Mouse (Mus musculus) left cerebral cortex, adult 18-20 months (tissue): Measurements from ENCODE around the gene Hmmr. TPM values are rescaled to one million over a fixed set of nuclear protein-coding genes. Genes with fewer than 3 reads are reported as not detected.

ENCODE experiments used
- DNase-seq, 2 experiments: peaks; one replicate each; pipeline ENCODE4 v3.0.0; 2021 to 2022; ENCODE audit warnings: low spot score in 2 of 2, mixed read lengths in 1 of 2
- long read RNA-seq, 2 experiments: library from polyadenylated mRNA; stranded (forward); transcript quantifications; one replicate each; pipeline ENCODE4 v2.0.0; 2021
- total RNA-seq, 2 experiments: library from RNA; stranded (reverse); gene quantifications; 2 replicates each; pipeline ENCODE4 v1.2.3; 2021

Gene Hmmr
- under 1 TPM; 0.14 to 0.33 TPM for total RNA-seq
- long read RNA-seq, experiment 1: 0 reads
- long read RNA-seq, experiment 2, partial matches to known transcripts: 0 of 1 reads
- long read RNA-seq, experiment 2, other reads (novel, unspliced or antisense): 1 of 1 reads

GRCm38 (mm10) chr11:40733339-40734174 lies at the start of gene Hmmr, which contains the start of gene Nudcd2:
Hmmr (minus strand) TSS chr11:40733422.
Nudcd2 (plus strand) TSS chr11:40733667.
- peak; percentile 90 to 93 for DNase-seq

- DNase-seq: no peak
Observed at GRCm38 (mm10) chr11:40781857-40782256, 48.6 kb upstream of the Hmmr start.

- no peak for DNase-seq
Observed at GRCm38 (mm10) chr11:40775315-40776269, 42.4 kb upstream of the Hmmr start.

- DNase-seq: no peak
Observed at GRCm38 (mm10) chr11:40764690-40765089, 31.5 kb upstream of the Hmmr start.

GRCm38 (mm10) chr11:40763395-40763794 lies 30.2 kb upstream of the Hmmr start:
- no peak for DNase-seq

GRCm38 (mm10) chr11:40759896-40760295 lies 26.7 kb upstream of the Hmmr start:
- DNase-seq: no peak

GRCm38 (mm10) chr11:40755968-40756367 lies 22.7 kb upstream of the Hmmr start:
- DNase-seq: no peak

GRCm38 (mm10) chr11:40755109-40755627 lies 21.9 kb upstream of the Hmmr start, which contains the start of gene Ccng1:
Ccng1 (minus strand) TSS chr11:40755311.
- DNase-seq: peak; percentile 85 to 92

GRCm38 (mm10) chr11:40754664-40755107 lies 21.5 kb upstream of the Hmmr start:
- no peak for DNase-seq

GRCm38 (mm10) chr11:40753836-40754235 lies 20.6 kb upstream of the Hmmr start:
- no peak for DNase-seq

GRCm38 (mm10) chr11:40747716-40748115 lies 14.5 kb upstream of the Hmmr start:
- no peak for DNase-seq

- no peak for DNase-seq
Observed at GRCm38 (mm10) chr11:40746361-40746760, 13.1 kb upstream of the Hmmr start.

- no peak for DNase-seq
Observed at GRCm38 (mm10) chr11:40744348-40744747, 11.1 kb upstream of the Hmmr start.

- DNase-seq: no peak
Observed at GRCm38 (mm10) chr11:40741605-40742262, 8.5 kb upstream of the Hmmr start.

GRCm38 (mm10) chr11:40737369-40737768 lies 4.1 kb upstream of the Hmmr start:
- no peak for DNase-seq

- DNase-seq: no peak
Observed at GRCm38 (mm10) chr11:40734251-40734752, 1.1 kb upstream of the Hmmr start.

- DNase-seq: no peak
Observed at GRCm38 (mm10) chr11:40732997-40733338, 254 bp downstream of the Hmmr start.

GRCm38 (mm10) chr11:40718324-40718723 lies 14.9 kb downstream of the Hmmr start:
- DNase-seq: no peak

GRCm38 (mm10) chr11:40715524-40715923 lies 17.7 kb downstream of the Hmmr start:
- DNase-seq: no peak

- DNase-seq: no peak
Observed at GRCm38 (mm10) chr11:40713858-40714257, 19.4 kb downstream of the Hmmr start.
